Mouse (Mus musculus) left cerebral cortex, postnatal 10 days (tissue): ENCODE results near the gene Ankrd10. TPM values are rescaled to one million over a fixed set of nuclear protein-coding genes. Genes with fewer than 3 reads are reported as not detected.
A peak's percentile ranks its signal among the peaks of the same experiment; 100 is the strongest.
"Not testable (repeated sequence)": the region's sequence is repeated elsewhere in the genome, so short reads cannot be mapped to it uniquely, and the experiment has no call there.

Experiments
- DNase-seq, 2 experiments: peaks; one replicate each; pipeline ENCODE4 v3.0.0; 2021 to 2022; ENCODE audit warnings: low spot score in 2 of 2, mixed read lengths in 1 of 2; ENCODE audit errors: extremely low spot score in 1 of 2
- intact Hi-C: fragments of 180-260 bp; cut with DNase I; formaldehyde crosslinking; loops from one replicate; pipeline ENCODE4 v1.15.1; 2025
- total RNA-seq, 2 experiments: library from RNA; stranded (reverse); gene quantifications; 2 replicates each; pipeline ENCODE4 v1.2.3; 2021

The Ankrd10 gene
- total RNA-seq: 10 to 100 TPM; 62.8 to 64.7 TPM

- DNase-seq: peak; percentile 93 to 96
- intact Hi-C loops: loop anchor here (5.0 kb wide), 2 partner anchors 62 to 78 kb away; partner anchors contain the start of gene Ing1
Measured at GRCm38 (mm10) chr8:11635611-11636081, at the start of gene Ankrd10. Gene Ankrd10 (minus strand): TSS chr8:11635757.

DNA sequence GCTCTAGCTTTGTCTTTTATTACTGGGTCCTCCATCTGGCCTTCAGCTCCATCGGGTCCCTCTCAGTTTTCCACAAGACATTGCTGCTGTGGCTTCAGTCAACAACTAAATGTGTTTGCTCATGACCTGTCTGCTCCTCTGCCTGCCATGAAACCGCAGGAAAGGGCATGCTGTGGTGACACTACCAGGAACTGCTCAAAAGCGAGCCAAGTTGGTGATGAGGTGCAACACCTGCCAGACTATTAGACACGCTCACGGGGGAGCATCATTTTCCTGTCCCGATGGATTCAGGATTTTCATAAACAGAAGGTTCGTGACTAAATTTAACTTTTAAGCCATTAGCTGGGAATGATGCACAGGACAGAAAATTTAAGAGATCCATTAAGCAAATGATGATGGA, 49.0 kb upstream of the Ankrd10 start:
- DNase-seq: no peak
- intact Hi-C loops: no loop called here

DNA sequence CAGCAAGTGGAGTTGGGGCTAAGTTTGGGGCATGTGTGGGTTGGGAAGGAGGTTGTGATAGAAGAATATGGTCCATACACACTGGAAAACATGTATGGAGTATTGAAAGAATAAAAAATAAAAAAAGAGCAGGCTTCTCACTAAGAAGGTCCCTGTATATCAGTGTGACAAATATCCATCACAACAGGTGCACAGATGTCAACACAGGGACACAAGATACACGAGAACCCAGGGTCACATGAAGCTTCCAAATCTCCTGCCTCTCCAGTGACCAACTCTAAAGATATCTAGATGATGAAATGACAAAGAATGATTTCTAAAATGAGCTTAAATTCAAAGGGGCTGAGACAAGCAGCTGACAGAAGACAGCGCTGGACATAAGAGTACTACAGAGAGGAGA, 32.8 kb upstream of the Ankrd10 start:
- no peak for DNase-seq
- intact Hi-C loops: no loop called here

GRCm38 (mm10) chr8:11666023-11666716, 30.6 kb upstream of the Ankrd10 start:
- intact Hi-C loops, DNase-seq: not testable (repeated sequence)

DNA sequence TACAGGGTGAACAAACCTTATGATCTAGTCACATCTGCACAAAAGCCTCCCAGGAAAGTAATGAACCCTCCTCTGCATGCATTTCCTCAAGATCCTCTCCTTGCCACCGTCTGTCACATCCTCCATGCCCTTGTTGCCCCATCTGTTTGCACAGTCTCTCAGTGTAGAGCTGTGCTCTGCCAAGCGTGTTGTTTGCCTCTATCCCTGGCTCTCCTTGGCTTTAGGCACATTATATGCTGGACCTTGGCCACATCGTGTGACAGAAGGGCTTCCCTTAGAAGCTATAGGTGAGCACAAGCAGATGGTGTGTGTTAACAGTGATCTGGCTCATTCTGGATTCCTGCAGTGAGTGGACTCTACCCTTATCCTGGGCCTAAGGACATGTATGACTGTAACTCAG, 26.4 kb upstream of the Ankrd10 start:
- intact Hi-C loops: no loop called here
- no peak for DNase-seq

- no peak for DNase-seq
- intact Hi-C loops: no loop called here
Measured at GRCm38 (mm10) chr8:11650021-11650420, 14.5 kb upstream of the Ankrd10 start.

DNA sequence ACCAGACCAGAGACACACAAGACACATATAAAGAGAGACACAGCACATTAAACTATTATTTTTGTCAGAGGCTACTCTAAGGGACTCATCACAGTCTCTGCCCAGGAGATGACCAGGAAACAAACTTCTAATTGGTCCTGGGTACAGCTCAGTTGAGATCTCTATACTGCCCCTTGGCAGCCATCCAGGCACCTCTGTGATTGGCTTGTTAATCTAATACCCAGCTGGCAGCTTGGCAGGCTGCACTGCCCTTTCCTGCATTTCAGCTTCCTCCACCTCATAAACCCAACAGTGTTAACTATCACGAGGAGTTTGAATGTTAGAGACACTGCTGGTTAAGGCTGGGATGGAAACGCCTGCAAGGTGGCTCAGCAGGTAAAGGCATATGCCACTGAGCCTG, 7.6 kb upstream of the Ankrd10 start:
- no peak for DNase-seq
- intact Hi-C loops: no loop called here

DNA sequence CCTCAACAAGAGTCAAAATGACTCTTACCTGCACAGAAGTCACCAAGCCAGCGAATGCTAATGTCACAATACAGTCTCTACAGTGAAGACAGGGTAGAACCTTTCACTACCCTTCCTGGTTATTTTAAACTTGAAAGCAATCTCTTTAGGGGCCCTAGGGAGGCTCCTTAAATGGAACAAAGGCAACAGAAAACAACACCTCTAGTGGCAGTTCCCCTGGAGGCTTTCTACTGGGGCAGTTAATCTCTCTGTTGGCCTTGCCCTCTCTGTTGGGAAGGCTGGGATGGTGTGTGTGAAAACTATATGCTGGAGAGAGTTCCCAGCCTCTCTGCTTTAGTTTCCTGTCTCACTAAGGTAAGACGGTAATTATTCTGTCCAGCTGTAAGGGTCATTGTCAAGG, 5.0 kb upstream of the Ankrd10 start:
- intact Hi-C loops: no loop called here
- DNase-seq: no peak

DNA sequence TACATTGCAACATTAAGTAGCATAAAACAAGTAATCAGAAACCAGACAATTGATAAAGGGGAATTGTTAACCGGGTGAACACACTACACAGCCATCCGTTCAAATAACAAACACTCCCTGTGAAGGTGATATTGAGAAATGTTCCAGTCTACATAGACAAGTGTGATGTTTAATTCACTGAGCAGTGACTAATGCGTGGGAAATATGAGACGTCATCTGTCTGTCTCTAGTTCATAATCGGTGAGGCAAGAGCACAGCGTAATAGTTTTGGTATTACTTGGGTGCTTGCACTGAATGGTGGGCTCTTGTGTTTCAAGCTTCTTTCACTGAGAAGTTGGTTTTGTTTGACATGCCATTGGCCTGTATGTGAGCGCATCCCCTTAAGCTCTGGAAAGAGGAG, 2.0 kb upstream of the Ankrd10 start:
- intact Hi-C loops: loop anchor here (5.0 kb wide), 2 partner anchors 60 to 80 kb away; partner anchors contain the start of gene Ing1

GRCm38 (mm10) chr8:11636324-11637057, 934 bp upstream of the Ankrd10 start:
- intact Hi-C loops: loop anchor here (5.0 kb wide), 2 partner anchors 61 to 79 kb away; partner anchors contain the start of gene Ing1
- DNase-seq: peak; percentile 82 to 90

More for the DNA sequence above, 2.0 kb upstream of the Ankrd10 start:
- DNase-seq: no peak

DNA sequence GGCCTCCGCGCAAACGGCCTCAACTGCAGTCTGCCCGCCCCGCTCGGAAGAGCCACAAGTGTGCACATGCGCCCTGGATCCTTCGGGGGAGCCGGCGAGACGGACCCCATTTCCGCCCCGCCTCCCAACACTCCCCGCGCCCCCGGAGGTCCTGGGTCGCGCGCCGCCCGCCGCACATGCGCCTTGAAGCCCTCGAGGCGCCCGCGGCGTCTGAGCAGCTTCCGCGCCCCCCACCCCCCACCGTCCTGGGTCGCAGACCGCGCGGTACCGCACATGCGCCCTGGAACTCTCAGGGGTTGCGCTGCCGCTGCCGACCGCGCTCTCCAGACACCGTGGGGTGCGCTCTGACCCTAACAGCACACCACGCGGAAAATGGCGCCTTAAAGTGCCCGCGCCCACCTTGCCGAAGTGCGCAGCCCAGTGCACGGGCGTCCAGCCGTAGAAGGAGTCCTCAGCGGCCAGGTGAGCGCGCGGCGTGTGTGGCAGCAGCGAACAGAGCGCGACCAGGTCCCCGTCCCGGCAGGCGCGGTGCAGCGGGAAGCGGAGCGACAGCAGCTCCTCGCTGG, 462 bp downstream of the Ankrd10 start:
- peak; percentile 84 to 95 for DNase-seq
- intact Hi-C loops: loop anchor here (5.0 kb wide), 2 partner anchors 62 to 78 kb away; partner anchors contain the start of gene Ing1

DNA sequence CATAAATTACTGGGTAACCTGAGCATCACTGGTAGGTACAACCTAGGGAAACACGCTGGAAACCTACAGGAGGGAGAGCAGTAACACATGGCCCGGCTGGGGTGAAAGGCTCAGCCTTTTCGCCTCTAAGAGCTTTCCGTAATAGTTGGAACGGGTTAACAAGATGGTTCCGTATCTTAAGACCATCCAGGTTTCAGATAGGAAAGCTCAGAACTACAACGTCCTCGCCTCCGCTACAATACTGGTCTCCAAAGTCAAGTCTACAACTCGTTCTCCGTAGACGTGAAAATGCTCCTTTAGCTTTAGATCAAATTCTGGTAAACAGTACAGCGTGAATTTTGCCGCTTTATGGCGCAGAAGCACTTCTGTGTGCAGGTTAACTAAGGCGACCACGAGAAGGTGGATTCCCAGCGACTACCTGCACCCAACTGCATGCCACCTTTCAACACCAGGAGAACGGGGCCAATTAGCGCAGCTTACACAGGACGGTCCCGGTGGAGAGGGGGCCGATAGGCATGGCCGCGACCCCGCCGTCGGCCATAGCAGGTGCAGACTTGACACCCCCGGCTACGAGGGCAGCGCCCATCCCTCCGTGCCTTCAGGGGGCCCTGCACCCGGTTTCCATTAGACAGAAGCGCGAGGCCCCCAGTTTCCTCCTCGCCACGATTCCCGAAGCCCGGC, 1.1 kb downstream of the Ankrd10 start:
- intact Hi-C loops: loop anchor here (5.0 kb wide), 2 partner anchors 63 to 77 kb away; partner anchors contain the start of gene Ing1
- DNase-seq: no peak

GRCm38 (mm10) chr8:11633414-11633813, 2.1 kb downstream of the Ankrd10 start:
- intact Hi-C loops: no loop called here
- DNase-seq: no peak

DNA sequence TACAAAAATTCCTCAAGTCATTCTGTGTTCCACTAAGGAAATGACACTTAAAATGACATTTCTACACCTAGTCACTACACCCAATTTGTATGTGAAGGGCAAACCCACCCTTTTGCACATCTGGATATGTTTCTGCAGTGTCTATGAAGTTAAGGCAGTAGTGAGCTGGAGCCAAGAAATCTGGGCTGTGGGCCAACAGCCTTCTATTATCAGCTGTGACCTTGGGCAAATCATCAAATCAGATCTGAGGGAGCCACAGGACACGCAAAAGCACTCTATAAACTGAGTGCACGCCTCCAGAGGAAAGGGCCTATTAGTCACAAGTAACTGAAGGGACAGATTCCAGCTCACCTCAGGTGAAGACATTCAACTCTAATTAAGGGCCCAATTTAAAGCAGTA, 3.2 kb downstream of the Ankrd10 start:
- intact Hi-C loops: no loop called here
- DNase-seq: peak in 1 of 2 experiments; percentile 58

GRCm38 (mm10) chr8:11629206-11629605, 6.4 kb downstream of the Ankrd10 start:
- intact Hi-C loops: no loop called here
- no peak for DNase-seq

GRCm38 (mm10) chr8:11628506-11629132, 6.9 kb downstream of the Ankrd10 start:
- intact Hi-C loops: no loop called here
- peak in 1 of 2 experiments; percentile 33 for DNase-seq

DNA sequence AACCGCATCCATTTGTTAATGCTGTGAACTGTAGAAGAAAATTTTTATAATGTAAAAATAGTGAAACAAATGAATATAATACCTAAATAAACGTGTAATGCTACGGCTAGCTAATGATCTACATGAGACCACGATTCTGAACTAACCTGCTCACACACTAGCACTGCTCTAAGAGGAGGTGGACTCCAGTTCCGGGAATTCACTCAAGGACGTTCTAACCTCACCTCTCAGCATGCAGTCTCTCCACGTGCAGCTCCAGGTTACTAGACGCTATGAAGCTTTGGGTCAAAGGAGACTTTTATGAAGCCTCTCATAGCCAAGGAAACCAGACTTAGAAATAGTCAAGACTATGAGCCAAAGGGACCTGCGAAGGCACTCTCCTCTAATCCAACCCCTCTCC, 7.8 kb downstream of the Ankrd10 start:
- intact Hi-C loops: no loop called here
- DNase-seq: no peak

DNA sequence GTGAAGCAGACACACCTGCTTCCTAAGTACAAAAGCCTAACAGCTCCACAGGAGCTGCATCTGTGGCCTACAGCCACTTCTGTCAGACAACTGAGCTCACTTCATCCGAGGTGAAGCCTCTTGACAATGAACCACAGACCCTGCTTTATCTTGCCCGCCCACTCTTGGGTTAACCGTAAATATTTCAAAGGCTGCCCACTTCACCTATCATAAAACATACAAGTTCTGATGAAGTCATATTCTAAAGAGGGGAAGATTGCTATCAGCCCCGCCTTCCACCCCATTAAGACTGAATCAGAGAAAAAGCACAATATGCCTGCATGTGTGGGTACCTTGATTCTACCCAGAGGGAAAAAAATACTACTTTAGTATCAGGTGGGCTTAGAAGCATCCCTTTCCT, 10.5 kb downstream of the Ankrd10 start:
- intact Hi-C loops: no loop called here

More for the DNA sequence above, 10.5 kb downstream of the Ankrd10 start:
- DNase-seq: no peak
